Mouse (Mus musculus) limb, embryonic 14.5 days (tissue): Measurements from ENCODE around the gene Tmem129. TPM values are rescaled to one million over a fixed set of nuclear protein-coding genes. Genes with fewer than 3 reads are reported as not detected.

ENCODE experiments used
- ATAC-seq: fragments of 200-750 bp; cut with Nextera tagmentation; 2 replicates; pipeline ENCODE4 v1.8.0; 2017; ENCODE audit warnings: low read depth, moderate number of reproducible peaks, moderate TSS enrichment; ENCODE audit not compliant: low FRiP score
- DNase-seq: peaks from one replicate; pipeline ENCODE4 v3.0.0-alpha.2; 2015; ENCODE audit warnings: low spot score
- H3K27ac ChIP-seq: fragments of 300-500 bp; sonication (generic); replicated peaks from 2 replicates; pipeline ENCODE4 v1.5.1; 2014; ENCODE audit warnings: low read depth, mild to moderate bottlenecking, low read length, moderate library complexity, mixed read lengths
- H3K27me3 ChIP-seq: fragments of 300-500 bp; sonication (generic); 2 replicates; pipeline ENCODE4 v1.6.1; 2014; ENCODE audit warnings: low read length, mixed read lengths; ENCODE audit not compliant: control insufficient read depth, insufficient read depth
- H3K36me3 ChIP-seq: fragments of 300-500 bp; sonication (generic); 2 replicates; pipeline ENCODE4 v1.6.1; 2014; ENCODE audit warnings: mild to moderate bottlenecking, low read length, moderate library complexity, mixed read lengths; ENCODE audit not compliant: control insufficient read depth, insufficient read depth
- H3K4me1 ChIP-seq: fragments of 300-500 bp; sonication (generic); 2 replicates; pipeline ENCODE4 v1.6.1; 2014; ENCODE audit warnings: antibody characterized with exemption, low read length, mixed read lengths; ENCODE audit not compliant: control insufficient read depth, insufficient read depth
- H3K4me2 ChIP-seq: fragments of 300-500 bp; sonication (generic); replicated peaks from 2 replicates; pipeline ENCODE4 v1.6.1; 2014; ENCODE audit warnings: low read depth, mild to moderate bottlenecking, low read length, moderate library complexity; ENCODE audit not compliant: severe bottlenecking
- H3K4me3 ChIP-seq: fragments of 300-500 bp; sonication (generic); replicated peaks from 2 replicates; pipeline ENCODE4 v1.5.1; 2014; ENCODE audit warnings: low read length
- H3K9ac ChIP-seq: fragments of 300-500 bp; sonication (generic); 2 replicates; pipeline ENCODE4 v1.6.1; 2014; ENCODE audit warnings: mild to moderate bottlenecking, low read depth, low read length, moderate library complexity; ENCODE audit not compliant: severe bottlenecking
- H3K9me3 ChIP-seq: fragments of 300-500 bp; sonication (generic); 2 replicates; pipeline ENCODE4 v1.6.1; 2016; ENCODE audit warnings: low read length; ENCODE audit not compliant: control insufficient read depth
- POLR2A ChIP-seq: fragments of 200-500 bp; IDR thresholded peaks from 2 replicates; pipeline ENCODE4 v1.8.0; 2012; ENCODE audit warnings: inconsistent platforms, mild to moderate bottlenecking, moderate library complexity, borderline replicate concordance; ENCODE audit not compliant: insufficient read depth, insufficient read length; ENCODE audit errors: extremely low read depth
- WGBS: fragments of 180-500 bp; shearing (Covaris S2); extraction: QIAGEN DNeasy Blood & Tissue Kit; methylation state at CpG from one replicate; pipeline ENCODE4 v1.1.7; 2014; 5-methylcytosine and 5-hydroxymethylcytosine counted together
- polyA plus RNA-seq, 2 experiments: library from polyadenylated mRNA; depleted of rRNA in 1 of 2; stranded (reverse) in 1 of 2; unstranded in 1 of 2; fragments of >200 nt; fragmentation: Nextera tagmentation in 1 of 2; extraction: Ambion mirVana in 1 of 2; gene quantifications; 2 replicates each; pipeline versions ENCODE4 v1.2.1 to v1.2.3; 2012 to 2014

Tmem129 gene
- polyA plus RNA-seq, 2 experiments, result 44.9 to 49.9 TPM

DNA sequence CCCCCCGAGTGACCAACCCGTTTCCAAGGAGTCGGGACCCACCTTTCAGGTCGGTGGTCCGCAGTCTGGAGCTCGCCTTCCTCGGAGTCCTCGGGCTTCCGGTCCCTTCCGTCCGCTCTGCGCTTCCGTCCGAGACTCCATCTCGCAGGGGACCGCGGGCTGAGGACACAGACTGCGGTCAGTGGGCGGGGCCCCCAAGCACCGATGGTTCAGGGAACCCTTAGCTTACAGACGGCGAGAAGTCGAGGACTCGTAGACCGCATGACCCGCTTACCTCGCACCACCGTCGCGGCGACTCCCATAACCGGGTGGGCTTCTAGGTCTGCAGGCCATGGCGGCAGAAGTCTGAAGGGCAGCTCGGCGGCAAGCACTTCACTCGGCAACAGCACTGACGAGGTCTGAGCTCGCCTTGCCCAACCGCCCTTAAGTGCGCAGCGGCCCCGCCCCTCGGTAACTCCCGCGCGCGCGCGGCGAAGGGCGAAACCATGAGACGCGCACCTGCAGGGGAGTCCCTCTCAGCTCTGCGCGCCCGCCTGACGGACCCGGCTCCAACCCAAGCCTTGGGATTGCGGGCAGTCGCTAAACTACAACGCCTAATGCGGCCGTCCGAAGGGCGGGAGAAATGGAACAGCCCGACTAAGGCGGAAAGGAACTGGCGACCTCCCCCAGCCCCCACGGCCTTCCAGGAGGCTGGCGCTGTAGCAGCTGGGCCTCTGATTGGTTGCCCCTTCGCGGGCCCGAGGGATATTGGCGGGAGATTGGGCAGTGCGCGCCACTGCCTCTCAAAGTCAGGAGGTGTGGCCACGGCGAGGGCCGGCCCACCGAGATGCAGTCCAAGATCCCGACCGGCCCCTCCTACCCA is 6.1 kb downstream of the Tmem129 start, which contains the start of gene Slbp:
Gene Slbp (minus strand): TSS at position 654 of the 862 bp plus-strand sequence.
- H3K27ac ChIP-seq, result peak within 1 kb of the TSS; percentile 98
- peak within 1 kb of the TSS; percentile 84 for H3K9ac ChIP-seq
- TF ChIP-seq POLR2A, result peak; percentile 98
- peaks cover 51% of the 10 kb centered on the region for H3K36me3 ChIP-seq
- peak; percentile 95 for ATAC-seq
- H3K4me3 ChIP-seq, result peak within 1 kb of the TSS; percentile 85
- peak within 1 kb of the TSS; percentile 71 for H3K4me2 ChIP-seq
- H3K4me1 ChIP-seq, result peaks cover 19% of the 10 kb centered on the region
- H3K9me3 ChIP-seq, result no peaks in the 10 kb centered on the region
- 3% methylated on average over 80 of the region's 82 CpGs for WGBS
- DNase-seq, result peak; percentile 97
- no peaks in the 10 kb centered on the region for H3K27me3 ChIP-seq

DNA sequence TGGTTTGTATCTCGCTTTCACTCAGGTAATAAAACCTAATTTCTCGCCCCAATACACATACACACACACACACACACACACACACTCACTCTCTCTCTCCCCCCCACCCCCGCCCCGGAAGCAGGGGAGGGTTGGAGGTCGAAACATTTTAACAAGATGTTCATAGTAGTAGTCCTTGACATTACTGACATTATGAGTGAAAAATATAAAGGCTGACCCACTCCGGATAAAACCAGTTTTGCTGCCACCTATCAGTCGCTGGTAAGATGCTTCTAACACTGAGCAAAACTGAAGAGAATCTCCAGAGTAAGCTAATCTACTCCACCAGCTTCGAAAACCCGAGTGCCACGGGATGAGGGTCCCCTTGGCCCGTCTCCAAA is 6.7 kb downstream of the Tmem129 start:
- no peaks in the 10 kb centered on the region for H3K9me3 ChIP-seq
- DNase-seq (no peak), ATAC-seq (no peak)
- no peaks in the 10 kb centered on the region for H3K27me3 ChIP-seq
- TF ChIP-seq POLR2A, result no peak
- WGBS, result under 1% methylated on average over 11 of the region's 11 CpGs
- peak overlapping the region; percentile 85 for H3K4me3 ChIP-seq
- H3K36me3 ChIP-seq, result peaks cover 58% of the 10 kb centered on the region
- peak overlapping the region; percentile 71 for H3K4me2 ChIP-seq
- peak overlapping the region; percentile 84 for H3K9ac ChIP-seq
- H3K27ac ChIP-seq, result peak overlapping the region; percentile 98
- H3K4me1 ChIP-seq, result peaks cover 13% of the 10 kb centered on the region

DNA sequence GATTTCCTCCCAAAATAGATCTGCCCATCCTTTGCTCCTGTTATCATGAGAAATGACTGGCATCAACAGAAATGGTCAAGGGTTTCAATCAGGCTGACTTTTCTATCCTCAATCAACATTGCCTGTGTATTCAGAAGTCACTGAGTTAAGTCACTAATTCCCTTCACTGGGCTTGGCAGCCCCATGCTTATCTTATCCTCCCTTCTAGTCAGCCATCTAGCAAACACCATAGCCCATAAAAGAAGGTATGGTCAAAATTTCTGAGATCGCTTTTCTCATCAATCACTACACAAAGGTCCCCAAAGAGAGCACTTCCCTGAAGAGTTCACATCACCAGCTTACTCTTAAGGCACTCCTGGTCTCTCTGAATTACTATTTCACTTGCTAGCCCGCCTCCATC is 7.2 kb downstream of the Tmem129 start:
- DNase-seq (no peak), ATAC-seq (no peak)
- 16% methylated on average over 2 of the region's 2 CpGs for WGBS
- H3K9me3 ChIP-seq, result no peaks in the 10 kb centered on the region
- peak overlapping the region; percentile 71 for H3K4me2 ChIP-seq
- H3K36me3 ChIP-seq, result peaks cover 63% of the 10 kb centered on the region
- peaks cover 12% of the 10 kb centered on the region for H3K4me1 ChIP-seq
- peak overlapping the region; percentile 85 for H3K4me3 ChIP-seq
- no peak for TF ChIP-seq POLR2A
- H3K27me3 ChIP-seq, result no peaks in the 10 kb centered on the region
- 0 out of 2 replicates have a peak overlapping the region, but pooled peaks have one; percentile 98 for H3K27ac ChIP-seq
- H3K9ac ChIP-seq, result peak overlapping the region; percentile 84

DNA sequence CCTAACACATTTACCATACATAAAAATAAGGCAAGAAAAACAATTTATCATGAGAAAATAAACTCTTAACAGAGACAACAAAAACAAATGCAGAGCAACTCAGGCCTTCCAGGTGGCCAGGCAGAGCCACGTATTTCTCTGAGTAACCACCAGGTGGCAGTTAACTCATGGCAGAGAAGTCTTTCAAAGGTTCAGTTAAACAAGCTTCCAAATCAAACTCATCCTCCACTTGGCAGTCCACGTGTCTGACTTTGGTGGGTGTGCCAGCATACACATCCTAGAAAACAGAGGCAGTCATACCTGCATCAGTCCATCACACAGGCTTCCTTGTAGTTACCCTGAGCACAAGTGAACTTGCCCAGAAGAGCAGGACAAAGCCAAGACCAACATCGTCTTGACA is 17.6 kb downstream of the Tmem129 start:
- no peak overlapping the region for H3K9ac ChIP-seq
- H3K27me3 ChIP-seq, result no peaks in the 10 kb centered on the region
- TF ChIP-seq POLR2A, result no peak
- peak; percentile 58 for DNase-seq
- 46% methylated on average over 3 of the region's 3 CpGs for WGBS
- H3K27ac ChIP-seq, result no peak overlapping the region
- peaks cover 72% of the 10 kb centered on the region for H3K36me3 ChIP-seq
- H3K9me3 ChIP-seq, result no peaks in the 10 kb centered on the region
- no peaks in the 10 kb centered on the region for H3K4me1 ChIP-seq
- no peak overlapping the region for H3K4me2 ChIP-seq
- ATAC-seq, result no peak
- no peak overlapping the region for H3K4me3 ChIP-seq

DNA sequence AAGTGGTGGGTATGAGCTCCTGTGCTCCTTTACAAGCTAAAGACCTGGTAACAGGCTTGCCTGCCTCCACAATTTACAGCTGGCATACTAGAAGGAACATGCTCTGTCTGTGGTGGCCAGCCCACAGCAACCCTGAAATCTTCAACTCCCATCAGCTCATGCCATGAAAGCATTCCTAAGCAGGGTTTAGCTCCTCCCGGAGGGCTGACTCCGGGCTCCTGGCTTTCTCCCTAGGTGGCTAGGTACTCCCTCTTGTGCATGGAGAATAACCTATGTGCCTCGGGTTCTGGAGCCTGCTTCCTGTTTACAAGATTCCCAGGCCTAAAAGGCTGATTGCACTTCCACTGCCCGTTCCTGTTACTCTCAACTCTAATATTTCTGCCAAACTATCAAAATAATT is 19.4 kb downstream of the Tmem129 start:
- no peak for TF ChIP-seq POLR2A
- Histone ChIP-seq H3K27me3 (no peaks in the 10 kb centered on the region), H3K9ac (no peak overlapping the region), H3K4me3 (no peak overlapping the region), H3K36me3 (peaks cover 56% of the 10 kb centered on the region), H3K4me2 (no peak overlapping the region), H3K9me3 (no peaks in the 10 kb centered on the region), H3K27ac (no peak overlapping the region), H3K4me1 (no peaks in the 10 kb centered on the region)
- no peak for DNase-seq
- ATAC-seq, result no peak
- 68% methylated on average over 4 of the region's 4 CpGs for WGBS
